Mouse (Mus musculus) MEL (cell line): ENCODE results near the gene Rala. TPM values are rescaled to one million over a fixed set of nuclear protein-coding genes. Genes with fewer than 3 reads are reported as not detected.

Source experiments
- DNase-seq: peaks from one replicate; pipeline ENCODE4 v3.0.0; 2011; ENCODE audit warnings: low read depth, low spot score
- H3K27ac ChIP-seq: 2 replicates; pipeline ENCODE4 v1.5.1; 2012; ENCODE audit warnings: low read depth, mild to moderate bottlenecking, control low read depth, low read length, moderate library complexity; ENCODE audit not compliant: control insufficient read depth
- H3K27me3 ChIP-seq, 2 experiments: fragments of 150-350 bp in 1 of 2; sonication (generic) in 1 of 2; 2 replicates each; pipeline ENCODE4 v1.6.1; 2012; ENCODE audit warnings: low read length in 2 of 2, mild to moderate bottlenecking in 2 of 2, improper control_type of control experiment in 1 of 2, moderate library complexity in 1 of 2; ENCODE audit not compliant: insufficient read depth in 2 of 2, control insufficient read depth in 1 of 2
- H3K36me3 ChIP-seq, 2 experiments: 2 replicates each; pipeline ENCODE4 v1.6.1; 2012 to 2014; ENCODE audit warnings: low read length in 2 of 2, improper control_type of control experiment in 1 of 2, inconsistent platforms in 1 of 2, mild to moderate bottlenecking in 1 of 2; ENCODE audit not compliant: insufficient read depth in 2 of 2, control insufficient read depth in 1 of 2
- H3K4me1 ChIP-seq, 2 experiments: fragments of 150-350 bp in 1 of 2; sonication (generic) in 1 of 2; 2 replicates each; pipeline ENCODE4 v1.6.1; 2012; ENCODE audit warnings: low read length in 2 of 2, improper control_type of control experiment in 1 of 2, mild to moderate bottlenecking in 1 of 2; ENCODE audit not compliant: insufficient read depth in 2 of 2, control insufficient read depth in 1 of 2
- H3K4me3 ChIP-seq, 2 experiments: fragments of 150-350 bp in 1 of 2; sonication (generic) in 1 of 2; 2 replicates each; pipeline ENCODE4 v1.5.1; 2012; ENCODE audit warnings: low read depth in 2 of 2, low read length in 2 of 2, mild to moderate bottlenecking in 2 of 2, moderate library complexity in 2 of 2, control low read depth in 1 of 2, improper control_type of control experiment in 1 of 2; ENCODE audit not compliant: control insufficient read depth in 1 of 2, insufficient read depth in 1 of 2
- H3K79me2 ChIP-seq: 2 replicates; pipeline ENCODE4 v1.6.1; 2012; ENCODE audit warnings: mild to moderate bottlenecking, low read length, moderate library complexity; ENCODE audit not compliant: control insufficient read depth, poor library complexity, insufficient read depth
- H3K9ac ChIP-seq: 2 replicates; pipeline ENCODE4 v1.6.1; 2012; ENCODE audit warnings: low read depth, mild to moderate bottlenecking, control low read depth, low read length, moderate library complexity; ENCODE audit not compliant: control insufficient read depth, poor library complexity, severe bottlenecking
- H3K9me3 ChIP-seq: fragments of 150-350 bp; sonication (generic); replicated peaks from 2 replicates; pipeline ENCODE4 v1.6.1; 2012; ENCODE audit warnings: mild to moderate bottlenecking, low read length, improper control_type of control experiment, moderate library complexity; ENCODE audit not compliant: insufficient read depth
- BHLHE40 ChIP-seq: IDR thresholded peaks from 2 replicates; pipeline ENCODE4 v1.6.1; 2012; ENCODE audit warnings: low read depth, mild to moderate bottlenecking, inconsistent platforms, low read length, improper control_type of control experiment, borderline replicate concordance
- CHD1 ChIP-seq: IDR thresholded peaks from 2 replicates; pipeline ENCODE4 v1.6.1; 2012; ENCODE audit warnings: low read depth, mild to moderate bottlenecking, inconsistent platforms, low read length, improper control_type of control experiment
- CHD2 ChIP-seq: IDR thresholded peaks from 2 replicates; pipeline ENCODE4 v1.6.1; 2011; ENCODE audit warnings: low read length, improper control_type of control experiment
- CTCF ChIP-seq, 3 experiments: IDR thresholded peaks in 2 of 3; conservative IDR thresholded peaks in 1 of 3; 2 replicates each; pipeline ENCODE4 v1.5.1; 2011 to 2012; ENCODE audit warnings: low read length in 3 of 3, low read depth in 2 of 3, mild to moderate bottlenecking in 2 of 3, improper control_type of control experiment in 1 of 3, inconsistent platforms in 1 of 3, mixed read lengths in 1 of 3, moderate library complexity in 1 of 3; ENCODE audit not compliant: control insufficient read depth in 1 of 3, insufficient read depth in 1 of 3, poor library complexity in 1 of 3, severe bottlenecking in 1 of 3
- E2F4 ChIP-seq: IDR thresholded peaks from 2 replicates; pipeline ENCODE4 v1.6.1; 2011; ENCODE audit warnings: low read depth, low read length, improper control_type of control experiment, borderline replicate concordance
- ETS1 ChIP-seq: IDR thresholded peaks from 2 replicates; pipeline ENCODE4 v1.6.1; 2012; ENCODE audit warnings: low read depth, mild to moderate bottlenecking, inconsistent platforms, low read length, improper control_type of control experiment, moderate library complexity
- GABPA ChIP-seq: IDR thresholded peaks from 2 replicates; pipeline ENCODE4 v1.6.1; 2012; ENCODE audit warnings: low read depth, mild to moderate bottlenecking, inconsistent platforms, low read length, improper control_type of control experiment, moderate library complexity
- MAFK ChIP-seq: IDR thresholded peaks from 2 replicates; pipeline ENCODE4 v1.6.1; 2011; ENCODE audit warnings: low read depth, mild to moderate bottlenecking, low read length, improper control_type of control experiment, borderline replicate concordance
- MAX ChIP-seq: IDR thresholded peaks from 2 replicates; pipeline ENCODE4 v1.6.1; 2011; ENCODE audit warnings: low read length, improper control_type of control experiment
- MYB ChIP-seq: IDR thresholded peaks from 2 replicates; pipeline ENCODE4 v1.6.1; 2011; ENCODE audit warnings: mild to moderate bottlenecking, low read depth, low read length, improper control_type of control experiment
- MYC ChIP-seq: IDR thresholded peaks from 2 replicates; pipeline ENCODE4 v1.6.1; 2011; ENCODE audit warnings: low read depth, mild to moderate bottlenecking, low read length, improper control_type of control experiment, moderate library complexity
- NRF1 ChIP-seq: IDR thresholded peaks from 2 replicates; pipeline ENCODE4 v1.6.1; 2014; ENCODE audit warnings: low read depth, mild to moderate bottlenecking, inconsistent platforms, low read length, improper control_type of control experiment, moderate library complexity; ENCODE audit not compliant: poor library complexity, insufficient read depth, severe bottlenecking
- POLR2A ChIP-seq, 2 experiments: IDR thresholded peaks; 2 replicates each; pipeline ENCODE4 v1.6.1; 2011 to 2012; ENCODE audit warnings: low read length in 2 of 2, mild to moderate bottlenecking in 2 of 2, control low read depth in 1 of 2, improper control_type of control experiment in 1 of 2, low read depth in 1 of 2, moderate library complexity in 1 of 2; ENCODE audit not compliant: control insufficient read depth in 1 of 2, insufficient read depth in 1 of 2, poor library complexity in 1 of 2
- POLR2AphosphoS5 ChIP-seq: IDR thresholded peaks from 2 replicates; pipeline ENCODE4 v1.6.1; 2012; ENCODE audit warnings: low read depth, borderline replicate concordance, mild to moderate bottlenecking, inconsistent platforms, low read length, moderate library complexity, mixed read lengths
- RCOR1 ChIP-seq: IDR thresholded peaks from 2 replicates; pipeline ENCODE4 v1.6.1; 2012; ENCODE audit warnings: low read depth, mild to moderate bottlenecking, inconsistent platforms, low read length, improper control_type of control experiment
- TAL1 ChIP-seq: IDR thresholded peaks from 2 replicates; pipeline ENCODE4 v1.6.1; 2012; ENCODE audit warnings: mild to moderate bottlenecking, inconsistent platforms, low read length, moderate library complexity, mixed read lengths
- TBP ChIP-seq: IDR thresholded peaks from 2 replicates; pipeline ENCODE4 v1.8.0; 2011; ENCODE audit warnings: low read depth, low read length, improper control_type of control experiment
- TCF12 ChIP-seq: IDR thresholded peaks from 2 replicates; pipeline ENCODE4 v1.6.1; 2014; ENCODE audit warnings: low read depth, mild to moderate bottlenecking, inconsistent platforms, low read length, improper control_type of control experiment, moderate library complexity
- UBTF ChIP-seq: IDR thresholded peaks from 2 replicates; pipeline ENCODE4 v1.6.1; 2012; ENCODE audit warnings: low read depth, mild to moderate bottlenecking, inconsistent platforms, low read length, improper control_type of control experiment, moderate library complexity, borderline replicate concordance; ENCODE audit not compliant: insufficient read depth
- ZKSCAN1 ChIP-seq: IDR thresholded peaks from 2 replicates; pipeline ENCODE4 v1.6.1; 2012; ENCODE audit warnings: low read depth, mild to moderate bottlenecking, inconsistent platforms, low read length, improper control_type of control experiment, moderate library complexity
- ZNF384 ChIP-seq: IDR thresholded peaks from 2 replicates; pipeline ENCODE4 v1.6.1; 2012; ENCODE audit warnings: low read depth, mild to moderate bottlenecking, inconsistent platforms, low read length, improper control_type of control experiment
- polyA plus RNA-seq, 2 experiments: library from polyadenylated mRNA; stranded (reverse) in 1 of 2; unstranded in 1 of 2; fragments of >175 nt in 1 of 2; fragments of >200 nt in 1 of 2; gene quantifications; 2 replicates each; pipeline versions ENCODE4 v1.2.1 to v1.2.4; 2012; ENCODE audit warnings: low replicate concordance in 2 of 2, low read depth in 1 of 2; ENCODE audit not compliant: insufficient read length in 2 of 2, insufficient read depth in 1 of 2, missing spikeins in 1 of 2
- total RNA-seq: library from RNA; depleted of rRNA; stranded (reverse); fragments of 300-350 nt; gene quantifications from 2 replicates; pipeline ENCODE4 v1.2.3, GENCODE M21; 2012

Gene Rala
- total and polyA plus RNA-seq, 3 experiments = 12.9 to 30.7 TPM; not detected in 1

DNA sequence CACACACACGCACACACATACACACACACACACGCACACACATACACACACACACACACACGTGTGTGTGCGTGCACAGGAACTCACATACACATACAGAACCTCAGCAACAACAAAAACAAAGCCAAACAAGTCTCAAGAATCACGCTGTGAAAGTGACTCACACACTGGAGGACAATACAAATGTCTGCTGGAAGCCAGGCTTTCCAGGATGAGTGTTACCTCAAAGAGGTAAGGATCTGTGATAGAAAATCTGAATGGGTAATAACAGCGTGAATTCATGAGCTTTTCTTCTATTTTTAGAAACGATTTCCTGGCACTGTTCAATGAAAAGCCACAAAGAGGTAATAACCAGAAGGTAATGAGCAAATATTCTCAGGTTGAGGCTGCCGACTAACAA is 59.8 kb downstream of the Rala start:
- no peak for DNase-seq
- Histone ChIP-seq H3K9ac (no peak overlapping the region), H3K36me3 (no peaks in the 10 kb centered on the region), H3K27ac (no peak overlapping the region), H3K79me2 (no peaks in the 10 kb centered on the region), H3K4me1 (no peaks in the 10 kb centered on the region), H3K9me3 (no peaks in the 10 kb centered on the region), H3K27me3 (no peaks in the 10 kb centered on the region), H3K4me3 (no peak overlapping the region)
- TF ChIP-seq TBP (no peak), UBTF (no peak), MAX (no peak), ZNF384 (no peak), POLR2A (IDR thresholded peaks at IDR 0.05; ENCODE audit: control insufficient read depth in 1 of 2, insufficient read depth in 1 of 2, low read depth in 1 of 2, low read length in 2 of 2, poor library complexity in 1 of 2) (no peak), POLR2AphosphoS5 (no peak), MYC (no peak), MAFK (no peak), TCF12 (no peak), GABPA (no peak), BHLHE40 (no peak), E2F4 (no peak), CHD2 (no peak), NRF1 (no peak), RCOR1 (no peak), ZKSCAN1 (no peak)

DNA sequence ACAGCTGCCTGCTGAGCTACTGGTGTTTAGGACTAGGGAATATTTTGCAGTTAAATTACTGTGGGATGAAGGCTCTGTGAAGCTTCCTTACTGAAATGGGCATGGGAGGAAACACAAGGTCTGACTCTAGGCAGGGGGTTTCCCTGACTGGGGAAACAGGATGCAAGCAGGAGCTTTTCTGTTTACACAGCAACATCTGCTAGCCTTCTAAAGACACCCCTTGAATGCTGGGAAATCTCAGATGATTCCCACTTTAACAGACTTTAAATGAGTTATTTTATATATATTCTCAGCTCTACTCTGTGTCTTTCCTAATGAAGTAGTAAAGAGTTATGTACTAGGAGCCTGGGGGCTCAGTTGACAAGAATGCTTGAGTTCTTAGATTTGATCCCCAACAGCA is 65.0 kb downstream of the Rala start:
- no peak for DNase-seq
- no peaks in the 10 kb centered on the region for H3K4me1 ChIP-seq
- H3K36me3 ChIP-seq = no peaks in the 10 kb centered on the region
- H3K27me3 ChIP-seq = no peaks in the 10 kb centered on the region
- no peaks in the 10 kb centered on the region for H3K9me3 ChIP-seq
- no peaks in the 10 kb centered on the region for H3K79me2 ChIP-seq
- H3K9ac ChIP-seq = no peak overlapping the region
- no peak overlapping the region for H3K27ac ChIP-seq
- no peak overlapping the region for H3K4me3 ChIP-seq
- TF ChIP-seq TBP = no peak
- no peak for TF ChIP-seq MYB
- no peak for TF ChIP-seq CHD1
- no peak for TF ChIP-seq NRF1
- no peak for TF ChIP-seq POLR2A (IDR thresholded peaks at IDR 0.05; ENCODE audit: control insufficient read depth in 1 of 2, insufficient read depth in 1 of 2, low read depth in 1 of 2, low read length in 2 of 2, poor library complexity in 1 of 2)
- TF ChIP-seq CTCF (IDR thresholded peaks at IDR 0.05 in 2 of 3, conservative IDR thresholded peaks at IDR 0.05 in 1 of 3; ENCODE audit: control insufficient read depth in 1 of 3, insufficient read depth in 1 of 3, low read depth in 2 of 3, low read length in 3 of 3, poor library complexity in 1 of 3, severe bottlenecking in 1 of 3) = no peak
- TF ChIP-seq E2F4 = no peak
- TF ChIP-seq ETS1 = no peak
- TF ChIP-seq MYC = no peak
- TF ChIP-seq TAL1 = no peak
